ENCODE assay signal across 10 mouse cellular contexts in genomic region chr14:13236929-13237328, GRCm38 (mm10). TPM values are rescaled to one million over a fixed set of nuclear protein-coding genes. Genes with fewer than 3 reads are reported as not detected.
DNase-seq lines count a peak whose midpoint lies in the region; ATAC-seq and TF ChIP-seq lines count a peak whose summit lies in the region.
"Had no signal": no experiment of that assay in that cellular context is flagged by ENCODE, and none has a peak within 500 bp of the region (broad histone marks: within the 10 kb centered on the region; RNA-seq: fewer than 3 reads in every experiment).

No protein-coding gene starts in this region.

- no peak for TF ChIP-seq POLR2A in liver, adult 2 months (IDR thresholded peaks at IDR 0.05; ENCODE audit: extremely low read depth, insufficient read depth, low read length)

- H3K9ac ChIP-seq in forebrain, embryonic 11.5 days (ENCODE audit: low read length): no peak overlapping the region
- H3K9ac ChIP-seq in liver, adult 2 months (ENCODE audit: low read depth, low read length): no peak overlapping the region
- H3K9ac ChIP-seq in liver, embryonic 12.5 days: no peak overlapping the region
- H3K9ac ChIP-seq in forebrain, embryonic 13.5 days: no peak overlapping the region

- no peaks in the 10 kb centered on the region for H3K9me3 ChIP-seq in forebrain, embryonic 11.5 days (ENCODE audit: control insufficient read depth, low read length)
- no peaks in the 10 kb centered on the region for H3K9me3 ChIP-seq in forebrain, embryonic 10.5 days
- H3K9me3 ChIP-seq in liver, embryonic 12.5 days (replicated peaks): no peaks in the 10 kb centered on the region
- no peaks in the 10 kb centered on the region for H3K9me3 ChIP-seq in forebrain, embryonic 13.5 days (replicated peaks)
- H3K9me3 ChIP-seq: G1E; megakaryocyte, embryonic 14.5 days had no signal

- in situ Hi-C loops in Patski (cut with MboI; ENCODE audit: low pct_unique_long_range_greater_than_20kb): loop anchor here (5.0 kb wide), 1 partner anchor 665 kb away; no protein-coding TSS in a partner anchor

- DNase-seq in forebrain, embryonic 11.5 days (ENCODE audit: low spot score): no peak
- no peak for DNase-seq in forebrain, embryonic 10.5 days (ENCODE audit: extremely low spot score, low spot score)
- DNase-seq in liver, adult 2 months (ENCODE audit: extremely low read depth, low read depth, low spot score): peak; percentile 10
- DNase-seq in Patski (ENCODE audit: low read depth, low spot score): no peak
- peak; percentile 4 for DNase-seq in naive thymus-derived CD4-positive, alpha-beta T cell, adult 2 months (ENCODE audit: low read depth)
- no peak for DNase-seq in gastrocnemius, postnatal 4 days (ENCODE audit: low spot score in 2 of 2)

- WGBS in forebrain, embryonic 11.5 days: 6% methylated on average over 1 of the region's 1 CpGs
- WGBS in forebrain, embryonic 10.5 days: 32% methylated on average over 1 of the region's 1 CpGs
- WGBS in liver, adult 2 months: 4% methylated on average over 1 of the region's 1 CpGs
- 19% methylated on average over 1 of the region's 1 CpGs for WGBS in liver, embryonic 12.5 days (ENCODE audit: insufficient replicate concordance)
- 9% methylated on average over 1 of the region's 1 CpGs for WGBS in forebrain, embryonic 13.5 days

- no peak overlapping the region for H3K27ac ChIP-seq in forebrain, embryonic 11.5 days (ENCODE audit: low read depth, low read length)
- H3K27ac ChIP-seq in forebrain, embryonic 10.5 days: no peak overlapping the region
- no peak overlapping the region for H3K27ac ChIP-seq in liver, adult 2 months (replicated peaks; ENCODE audit: insufficient read depth, low read depth, low read length)
- no peak overlapping the region for H3K27ac ChIP-seq in liver, embryonic 12.5 days
- no peak overlapping the region for H3K27ac ChIP-seq in forebrain, embryonic 13.5 days

- POLR2A ChIA-PET in Patski (lab: Charles Lee): no interaction called here

- H3K4me2 ChIP-seq in forebrain, embryonic 11.5 days (ENCODE audit: low read depth, low read length, severe bottlenecking): no peak overlapping the region
- no peak overlapping the region for H3K4me2 ChIP-seq in liver, embryonic 12.5 days
- no peak overlapping the region for H3K4me2 ChIP-seq in forebrain, embryonic 13.5 days

- CTCF ChIA-PET in Patski (lab: Charles Lee): interaction anchor here (2.1 kb wide), 1 partner anchor 662 kb away, joined by 8 read pairs; no protein-coding TSS in a partner anchor

- peak; percentile 10; the same call in 1 of the 2 replicates for ATAC-seq in forebrain, embryonic 11.5 days (replicated peaks; ENCODE audit: low FRiP score)
- no peak for ATAC-seq in liver, embryonic 12.5 days
- no peak for ATAC-seq in Patski
- peak; percentile 41 for ATAC-seq in forebrain, embryonic 13.5 days

- H3K4me3 ChIP-seq in forebrain, embryonic 11.5 days (ENCODE audit: low read depth, low read length): no peak overlapping the region
- no peak overlapping the region for H3K4me3 ChIP-seq in forebrain, embryonic 10.5 days
- no peak overlapping the region for H3K4me3 ChIP-seq in liver, adult 2 months (ENCODE audit: insufficient read depth, low read depth, low read length)
- no peak overlapping the region for H3K4me3 ChIP-seq in liver, embryonic 12.5 days
- no peak overlapping the region for H3K4me3 ChIP-seq in forebrain, embryonic 13.5 days
- H3K4me3 ChIP-seq: megakaryocyte, embryonic 14.5 days had no signal

- H3K27me3 ChIP-seq in forebrain, embryonic 11.5 days (ENCODE audit: control insufficient read depth, insufficient read depth, low read length): no peaks in the 10 kb centered on the region
- no peaks in the 10 kb centered on the region for H3K27me3 ChIP-seq in forebrain, embryonic 10.5 days (ENCODE audit: poor library complexity, severe bottlenecking)
- no peaks in the 10 kb centered on the region for H3K27me3 ChIP-seq in liver, adult 2 months (ENCODE audit: control insufficient read depth, insufficient read depth, low read length)
- H3K27me3 ChIP-seq in liver, embryonic 12.5 days (replicated peaks): no peaks in the 10 kb centered on the region
- H3K27me3 ChIP-seq in Patski: no peaks in the 10 kb centered on the region
- no peaks in the 10 kb centered on the region for H3K27me3 ChIP-seq in forebrain, embryonic 13.5 days
- H3K27me3 ChIP-seq: megakaryocyte, embryonic 14.5 days had no signal

- H3K79me2 ChIP-seq in liver, adult 2 months (ENCODE audit: control insufficient read depth, insufficient read depth, low read length): no peaks in the 10 kb centered on the region

- peak; percentile 16; the same call in 1 of the 2 replicates for TF ChIP-seq CTCF in liver, adult 2 months (IDR thresholded peaks at IDR 0.05; ENCODE audit: low read depth, low read length)
- TF ChIP-seq CTCF in Patski (IDR thresholded peaks at IDR 0.05): peak; percentile 55

- no peaks in the 10 kb centered on the region for H3K36me3 ChIP-seq in forebrain, embryonic 11.5 days (ENCODE audit: control insufficient read depth, insufficient read depth, low read length)
- no peaks in the 10 kb centered on the region for H3K36me3 ChIP-seq in forebrain, embryonic 10.5 days (replicated peaks)
- H3K36me3 ChIP-seq in liver, adult 2 months (ENCODE audit: control insufficient read depth, insufficient read depth, low read length): no peaks in the 10 kb centered on the region
- H3K36me3 ChIP-seq in liver, embryonic 12.5 days: no peaks in the 10 kb centered on the region
- H3K36me3 ChIP-seq in forebrain, embryonic 13.5 days (ENCODE audit: poor library complexity, severe bottlenecking): no peaks in the 10 kb centered on the region
- H3K36me3 ChIP-seq: G1E had no signal

- no peaks in the 10 kb centered on the region for H3K4me1 ChIP-seq in forebrain, embryonic 11.5 days (replicated peaks; ENCODE audit: control insufficient read depth, insufficient read depth, low read length)
- no peaks in the 10 kb centered on the region for H3K4me1 ChIP-seq in forebrain, embryonic 10.5 days
- no peaks in the 10 kb centered on the region for H3K4me1 ChIP-seq in liver, adult 2 months (ENCODE audit: control insufficient read depth, insufficient read depth, low read length)
- no peaks in the 10 kb centered on the region for H3K4me1 ChIP-seq in liver, embryonic 12.5 days
- no peaks in the 10 kb centered on the region for H3K4me1 ChIP-seq in forebrain, embryonic 13.5 days
- H3K4me1 ChIP-seq: megakaryocyte, embryonic 14.5 days had no signal

RNA-seq across cellular contexts. Expression of gene Synpr, which starts 47.7 kb away (rescaled TPM):
- 5.4 and 6.9 TPM in 2 replicates for polyA plus RNA-seq in forebrain, embryonic 11.5 days (2014; fragmentation: Nextera tagmentation; extraction: Ambion mirVana)
- 1.4 and 2.5 TPM in 2 replicates for polyA plus RNA-seq in forebrain, embryonic 10.5 days (2016; fragmentation: Nextera tagmentation; extraction: Ambion mirVana)
- total RNA-seq in liver, adult 2 months (2014; rRNA removed): 0.40 TPM in 1 of 2 replicates, not detected in the other
- polyA plus RNA-seq in liver, adult 2 months (2012; rRNA removed): not detected in 2 replicates
- 0.19 and 0.29 TPM in 2 replicates for polyA plus RNA-seq in liver, embryonic 12.5 days (2016; fragmentation: Nextera tagmentation; extraction: Ambion mirVana)
- 0.06 TPM for polyA plus RNA-seq in Patski (2021)
- polyA plus RNA-seq in forebrain, embryonic 13.5 days (2015; fragmentation: Nextera tagmentation; extraction: Ambion mirVana): 12.6 and 17.7 TPM in 2 replicates
- total RNA-seq in gastrocnemius, postnatal 4 days (2021): 1 to 10 TPM in 1 of 2 experiments, under 1 TPM in 1; 0.41 to 1.0 TPM
- polyA plus RNA-seq: G1E had no signal

Comparison
In these comparisons a context has a peak if more than half of its experiments do, and no peak if none do; other contexts are left out.
1. ATAC-seq: peak in forebrain, embryonic 11.5 days (single experiment) and forebrain, embryonic 13.5 days (single experiment); none in liver, embryonic 12.5 days (single experiment) and Patski (single experiment).
2. DNase-seq: peak in liver, adult 2 months (single experiment) and naive thymus-derived CD4-positive, alpha-beta T cell, adult 2 months (single experiment); none in forebrain, embryonic 11.5 days (single experiment), forebrain, embryonic 10.5 days (single experiment), Patski (single experiment) and gastrocnemius, postnatal 4 days (0 of 2).